Mouse (Mus musculus) skeletal muscle tissue, postnatal 0 days (tissue): Measurements from ENCODE around the gene Dtnb. TPM values are rescaled to one million over a fixed set of nuclear protein-coding genes. Genes with fewer than 3 reads are reported as not detected.

Experiments used
- microRNA-seq, 2 experiments: library from miRNA; unstranded; fragments of <30 nt; microRNA quantifications; one replicate each; pipeline ENCODE4; 2016
- polyA plus RNA-seq: library from polyadenylated mRNA; unstranded; fragments of >200 nt; fragmentation: Nextera tagmentation; extraction: Ambion mirVana; gene quantifications from 2 replicates; pipeline ENCODE4 v1.2.1, GENCODE M21; 2015

Dtnb gene
- polyA plus RNA-seq = 6.6 and 6.7 TPM in 2 replicates

DNA sequence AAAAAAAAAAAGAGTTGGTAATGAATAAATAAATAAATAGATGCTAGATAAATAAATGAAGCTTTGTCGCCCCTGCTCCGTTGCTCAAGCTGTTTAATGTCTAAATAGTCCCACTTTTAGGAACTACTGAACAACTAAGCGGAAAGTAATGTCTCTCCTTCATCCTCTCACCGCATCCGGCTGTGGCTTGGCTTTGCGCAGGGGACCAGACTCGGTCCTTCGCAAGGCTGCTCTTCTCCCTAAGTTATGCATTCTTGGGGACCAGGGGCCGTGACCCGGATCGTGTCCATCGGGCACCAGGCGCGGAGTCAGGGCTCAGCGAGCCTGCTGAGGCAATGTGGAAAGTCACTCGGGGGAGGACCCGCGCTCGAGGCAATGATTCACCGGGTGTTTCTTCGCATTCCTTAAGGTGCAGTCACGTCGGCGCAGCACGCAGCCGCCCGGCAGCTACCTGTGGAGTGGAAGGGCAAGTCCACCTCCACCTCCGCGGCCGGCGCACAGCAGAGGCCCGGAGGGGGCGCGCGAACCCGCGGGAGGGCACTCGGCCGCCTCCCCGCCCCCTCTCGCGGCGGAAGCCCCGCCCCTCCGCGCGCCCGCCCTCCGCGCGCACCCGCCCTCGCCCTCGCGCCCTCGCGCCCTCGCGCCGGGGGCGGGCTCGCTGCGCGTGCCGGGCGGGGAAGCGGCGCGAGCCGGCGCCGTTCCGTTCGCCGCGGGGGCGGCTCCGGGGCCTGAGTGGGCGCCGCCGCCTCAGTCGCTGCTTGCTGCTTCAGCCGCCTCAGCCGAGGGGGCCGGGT, at the start of gene Dtnb:
Dtnb (plus strand) TSS at position 595 of the 794 bp plus-strand sequence.

DNA sequence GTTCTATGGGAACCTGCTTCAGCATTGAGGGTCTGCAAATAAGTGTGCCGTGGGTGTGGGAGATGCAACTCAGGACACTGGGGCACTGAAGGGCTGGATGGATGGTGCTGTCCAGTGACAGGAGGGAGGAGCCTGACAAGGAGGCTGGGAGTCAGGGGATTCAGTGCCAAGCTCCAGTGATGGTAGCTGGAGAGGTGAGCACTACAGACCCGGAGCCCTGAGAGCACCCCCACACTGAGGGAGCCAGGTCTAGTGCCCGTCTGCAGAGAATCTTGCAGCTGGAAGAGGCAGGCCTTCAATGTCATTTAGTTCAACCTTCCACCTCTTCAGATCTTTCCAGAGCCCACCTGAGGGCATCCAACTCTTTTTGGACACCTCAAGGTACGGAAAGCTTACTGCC, 233.7 kb downstream of the Dtnb start, which contains the start of gene Dnmt3a:
Dnmt3a (plus strand) TSS at position 156 of the 400 bp plus-strand sequence.

Small RNA genes within 50 kb of the gene (microRNA-seq; reads per million reads assigned to microRNA genes)
- gene Gm26050 = 0 reads per million in 2 experiments

Other genes with a start within 250 kb of the Dtnb start
- gene Kif3c, start 207.2 kb upstream of the Dtnb start, polyA plus RNA-seq = 5.0 and 7.0 TPM in 2 replicates
- gene Asxl2, start 145.5 kb upstream of the Dtnb start, polyA plus RNA-seq = 7.0 and 7.5 TPM in 2 replicates
- gene Dnmt3a, start 233.6 kb downstream of the Dtnb start, polyA plus RNA-seq = 53.2 and 59.2 TPM in 2 replicates